Mouse (Mus musculus) embryonic stem cell, embryonic (primary cell): ENCODE measurements around the gene Atp1a1.

Source experiments
- CTCF ChIA-PET, 4 experiments: fragments of 300-600 bp in 2 of 4; fragments of 350-600 bp in 2 of 4; sonication (Branson Sonifier 250); formaldehyde crosslinking; loops; one replicate each; lab custom pipeline; 2022; ENCODE audit warnings: inconsistent platforms in 2 of 4; lab: Charles Lee
- POLR2A ChIA-PET, 4 experiments: fragments of 300-600 bp in 2 of 4; fragments of 350-600 bp in 2 of 4; sonication (Branson Sonifier 250); formaldehyde crosslinking; loops; one replicate each; lab custom pipeline; 2022; ENCODE audit warnings: antibody characterized with exemption in 4 of 4, inconsistent platforms in 1 of 4; lab: Charles Lee

The Atp1a1 gene

GRCm38 (mm10) chr3:101619017-101619416 is 14.5 kb upstream of the Atp1a1 start:
- ChIA-PET CTCF (interaction anchor here in 1 of 4 experiments (1.0 kb wide), 1 partner anchor 203 kb away, joined by 3 read pairs; no protein-coding TSS in a partner anchor), POLR2A (interaction anchor here in 3 of 4 experiments (1.6 to 3.8 kb wide), 3 partner anchors 15 kb away, joined by 4 to 14 read pairs (median 8); partner anchors contain the start of gene Atp1a1 (in 3 of the 3))

DNA sequence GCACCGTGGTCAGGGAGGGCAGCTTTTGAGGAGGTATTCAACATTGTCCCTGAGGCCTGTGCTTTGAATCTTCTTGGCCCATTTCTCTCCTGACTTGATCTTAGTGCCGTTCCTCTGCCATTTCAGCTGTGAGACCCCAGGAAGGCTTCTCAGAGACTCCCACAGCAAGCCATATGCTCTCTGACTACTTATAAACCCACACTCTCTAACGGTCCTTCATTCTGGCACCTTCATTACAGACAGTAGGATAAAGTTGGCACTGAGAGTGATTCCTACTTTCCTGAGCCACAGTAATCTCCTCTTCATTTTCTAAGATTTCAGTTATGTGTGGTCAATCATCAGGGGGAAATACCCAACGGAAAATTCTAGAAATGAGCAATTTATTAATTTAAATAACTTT is 14.0 kb upstream of the Atp1a1 start:
- ChIA-PET POLR2A (interaction anchor here in 2 of 4 experiments (1.6 to 3.8 kb wide), 2 partner anchors 14 kb away, joined by 4 to 14 read pairs; partner anchors contain the start of gene Atp1a1 (in 2 of the 2)), CTCF (no interaction called here)

GRCm38 (mm10) chr3:101617451-101617850 is 13.0 kb upstream of the Atp1a1 start:
- POLR2A ChIA-PET, result interaction anchor here in 2 of 4 experiments (1.6 to 3.8 kb wide), 2 partner anchors 13 kb away, joined by 4 to 14 read pairs; partner anchors contain the start of gene Atp1a1 (in 2 of the 2)
- CTCF ChIA-PET, result interaction anchor here in 2 of 4 experiments (0.7 kb wide), 2 partner anchors 13 to 204 kb away, joined by 3 read pairs; partner anchors contain the start of gene Atp1a1 (in 1 of the 2)

GRCm38 (mm10) chr3:101617007-101617406 is 12.5 kb upstream of the Atp1a1 start:
- CTCF ChIA-PET, result no interaction called here
- POLR2A ChIA-PET, result interaction anchor here in 1 of 4 experiments (3.8 kb wide), 1 partner anchor 13 kb away, joined by 14 read pairs; the partner anchor contains the start of gene Atp1a1

DNA sequence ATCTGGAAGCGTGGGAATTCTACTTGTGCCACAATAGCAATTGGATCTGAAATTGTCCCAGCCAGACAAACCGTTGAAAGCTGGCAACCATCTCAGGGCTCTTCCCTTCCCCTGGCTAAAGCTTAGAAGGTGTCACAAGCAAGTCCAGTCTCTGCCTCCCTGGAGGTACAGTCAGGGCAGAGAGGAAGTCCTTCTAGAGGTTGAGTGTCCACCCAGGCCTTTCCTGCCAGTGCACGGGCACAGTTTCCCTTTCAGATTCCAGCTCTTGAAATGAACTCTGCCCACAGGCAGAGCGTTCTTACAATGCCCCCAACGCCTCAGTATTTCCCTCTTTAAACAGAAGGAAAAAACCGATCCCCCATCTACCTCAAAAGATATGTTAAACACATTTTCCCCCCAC is 11.4 kb upstream of the Atp1a1 start:
- POLR2A ChIA-PET, result interaction anchor here in 2 of 4 experiments (1.0 to 3.8 kb wide), 2 partner anchors 8 to 11 kb away, joined by 3 to 14 read pairs; partner anchors contain the start of gene Atp1a1 (in 1 of the 2)
- CTCF ChIA-PET, result no interaction called here

DNA sequence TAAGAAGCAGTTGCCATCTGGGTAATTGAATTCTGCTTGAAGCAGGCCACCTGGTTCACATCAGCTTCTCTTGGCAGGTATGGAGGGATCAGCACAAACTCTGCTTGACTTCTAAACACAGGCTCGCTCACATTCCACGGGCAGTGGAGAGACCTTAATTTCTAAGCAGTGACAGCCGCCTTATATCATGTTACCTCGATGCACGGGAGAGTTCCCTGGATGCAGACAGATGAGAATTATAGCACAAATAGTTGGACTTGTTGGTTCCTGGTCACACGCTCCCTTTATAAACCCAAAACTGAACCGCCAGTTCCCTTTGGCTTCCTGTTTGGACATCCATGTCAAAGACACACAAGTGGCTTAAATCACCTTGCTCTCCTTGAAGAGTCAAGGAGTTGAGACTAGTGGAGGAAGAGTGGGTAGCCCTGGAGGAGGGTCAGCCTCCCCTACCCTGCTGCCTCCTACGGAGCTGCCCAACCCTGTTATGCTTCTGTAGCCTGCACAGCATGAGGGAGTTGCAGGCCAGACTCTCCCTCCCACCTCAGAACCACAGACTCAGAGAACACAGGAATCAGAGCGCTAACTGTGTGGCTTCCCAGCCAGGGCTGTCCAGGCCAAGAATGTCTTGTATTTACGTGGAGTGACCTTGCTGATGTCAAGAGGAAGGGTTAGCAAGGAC is 7.5 kb upstream of the Atp1a1 start:
- POLR2A ChIA-PET, result interaction anchor here in 2 of 4 experiments (0.6 to 0.9 kb wide), 3 partner anchors 8 to 1775 kb away, joined by 3 to 5 read pairs (median 3); partner anchors contain the start of gene Atp1a1 (in 1 of the 2)

DNA sequence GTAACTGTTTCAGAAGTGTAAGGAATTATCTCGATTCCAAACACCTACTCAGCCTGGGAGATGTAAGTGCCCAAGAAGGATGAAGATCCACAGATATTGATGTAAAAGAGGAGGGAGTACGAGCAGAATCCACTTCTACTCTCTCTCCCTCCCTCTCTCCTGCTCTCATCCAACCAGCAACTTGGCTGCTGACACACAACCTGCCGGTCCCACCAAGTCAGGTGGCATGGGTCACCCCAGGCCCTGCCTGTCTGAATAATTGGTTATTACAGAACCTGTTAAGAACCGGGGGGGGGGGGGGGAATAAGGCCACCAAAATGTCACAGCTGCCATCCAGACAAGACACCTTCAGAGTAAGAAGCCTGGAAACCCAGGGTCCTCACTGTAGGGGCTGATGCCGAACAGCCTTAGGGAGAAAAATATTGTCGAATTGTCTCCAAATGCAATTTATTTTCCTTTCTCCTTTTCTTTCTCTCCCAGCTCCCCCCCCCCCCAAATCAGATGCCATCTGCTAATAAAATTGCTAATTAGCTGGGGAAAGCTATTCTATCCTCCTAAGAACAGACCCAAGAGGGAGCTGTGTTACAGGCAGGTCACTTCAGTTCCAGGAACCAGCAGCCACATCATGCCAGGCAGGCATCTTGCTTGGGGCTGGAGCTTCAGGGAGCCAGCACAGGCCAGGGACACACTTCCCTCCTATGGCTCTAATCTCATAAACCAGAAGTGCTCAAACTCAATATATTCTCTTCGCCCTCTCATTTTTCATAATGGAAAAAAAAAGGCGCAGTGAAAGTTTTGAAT is 6.7 kb upstream of the Atp1a1 start:
- CTCF ChIA-PET, result interaction anchor here in 1 of 4 experiments (0.6 kb wide), 1 partner anchor 323 kb away, joined by 3 read pairs; no protein-coding TSS in a partner anchor
- POLR2A ChIA-PET, result interaction anchor here in 2 of 4 experiments (0.6 kb wide), 2 partner anchors 23 to 1775 kb away, joined by 3 to 5 read pairs; no protein-coding TSS in a partner anchor

More for the DNA sequence above, 7.5 kb upstream of the Atp1a1 start:
- CTCF ChIA-PET, result interaction anchor here in 1 of 4 experiments (0.6 kb wide), 2 partner anchors 324 to 1817 kb away, joined by 3 to 4 read pairs; no protein-coding TSS in a partner anchor

- POLR2A ChIA-PET, result interaction anchor here in 3 of 4 experiments (0.5 to 1.1 kb wide), 3 partner anchors 11 to 1598 kb away, joined by 3 to 5 read pairs (median 3); no protein-coding TSS in a partner anchor
These were observed 4.8 kb upstream of the Atp1a1 start for GRCm38 (mm10) chr3:101609302-101609701.

GRCm38 (mm10) chr3:101606861-101607455 is 2.5 kb upstream of the Atp1a1 start:
- ChIA-PET POLR2A (interaction anchor here in 2 of 4 experiments (0.5 to 1.1 kb wide), 2 partner anchors 9 to 325 kb away, joined by 3 to 6 read pairs; no protein-coding TSS in a partner anchor), CTCF (interaction anchor here in 2 of 4 experiments (0.6 to 1.0 kb wide), 2 partner anchors 188 to 199 kb away, joined by 3 to 4 read pairs; no protein-coding TSS in a partner anchor)

More at GRCm38 (mm10) chr3:101609302-101609701, 4.8 kb upstream of the Atp1a1 start:
- CTCF ChIA-PET, result no interaction called here

DNA sequence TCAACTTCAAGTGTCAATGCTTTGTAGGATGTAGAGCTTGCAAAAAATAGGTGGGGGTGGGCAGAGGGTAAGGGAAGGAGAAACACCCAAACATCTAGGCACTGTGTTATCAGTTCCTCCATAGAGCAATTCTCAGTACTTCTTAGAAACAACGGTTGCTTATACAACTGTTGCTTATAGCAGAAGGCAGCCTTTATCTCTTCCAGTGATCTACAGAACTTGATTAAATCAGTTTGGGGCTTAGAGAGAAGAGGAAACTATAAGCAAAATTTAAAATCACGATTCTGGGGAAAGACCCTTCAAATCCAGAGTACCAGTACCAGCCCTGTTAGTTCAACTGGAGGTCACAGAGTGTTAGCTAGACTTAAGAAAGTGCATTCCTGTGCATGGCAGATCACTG is 1.2 kb upstream of the Atp1a1 start:
- ChIA-PET POLR2A (interaction anchor here in 3 of 4 experiments (0.7 to 4.5 kb wide), 6 partner anchors 11 to 673 kb away, joined by 3 to 41 read pairs (median 11); no protein-coding TSS in a partner anchor), CTCF (interaction anchor here in 2 of 4 experiments (0.6 to 0.7 kb wide), 2 partner anchors 382 to 853 kb away, joined by 3 to 4 read pairs; no protein-coding TSS in a partner anchor)

GRCm38 (mm10) chr3:101605291-101605690 is 807 bp upstream of the Atp1a1 start:
- POLR2A ChIA-PET, result interaction anchor here in 3 of 4 experiments (0.6 to 4.5 kb wide), 17 partner anchors 12 to 673 kb away, joined by 3 to 41 read pairs (median 5); partner anchors contain the start of gene Ttf2 (in 1 of the 3)
- CTCF ChIA-PET, result interaction anchor here in 2 of 4 experiments (0.6 to 1.6 kb wide), 4 partner anchors 28 to 854 kb away, joined by 3 to 7 read pairs (median 4); no protein-coding TSS in a partner anchor

- POLR2A ChIA-PET, result interaction anchor here (0.5 to 4.5 kb wide), 71 partner anchors 9 to 1604 kb away, joined by 3 to 41 read pairs (median 3); partner anchors contain the start of genes Cd2 (in 1 of the 4), Csde1 (in 1 of the 4) and Ttf2 (in 1 of the 4)
- CTCF ChIA-PET, result interaction anchor here in 3 of 4 experiments (0.6 to 1.9 kb wide), 9 partner anchors 14 to 235 kb away, joined by 3 to 8 read pairs (median 3); no protein-coding TSS in a partner anchor
These were observed 579 bp downstream of the Atp1a1 start for GRCm38 (mm10) chr3:101603661-101604549.

- POLR2A ChIA-PET, result interaction anchor here (0.5 to 4.5 kb wide), 20 partner anchors 10 to 670 kb away, joined by 3 to 41 read pairs (median 4); no protein-coding TSS in a partner anchor
These were observed 1.3 kb downstream of the Atp1a1 start for GRCm38 (mm10) chr3:101603194-101603593.

GRCm38 (mm10) chr3:101602511-101603055 is 1.9 kb downstream of the Atp1a1 start:
- POLR2A ChIA-PET, result interaction anchor here in 2 of 4 experiments (0.7 to 4.5 kb wide), 6 partner anchors 9 to 209 kb away, joined by 5 to 41 read pairs (median 8); no protein-coding TSS in a partner anchor

More at GRCm38 (mm10) chr3:101603194-101603593, 1.3 kb downstream of the Atp1a1 start:
- CTCF ChIA-PET, result interaction anchor here in 1 of 4 experiments (0.8 to 1.9 kb wide), 3 partner anchors 97 to 209 kb away, joined by 3 to 8 read pairs (median 3); no protein-coding TSS in a partner anchor

DNA sequence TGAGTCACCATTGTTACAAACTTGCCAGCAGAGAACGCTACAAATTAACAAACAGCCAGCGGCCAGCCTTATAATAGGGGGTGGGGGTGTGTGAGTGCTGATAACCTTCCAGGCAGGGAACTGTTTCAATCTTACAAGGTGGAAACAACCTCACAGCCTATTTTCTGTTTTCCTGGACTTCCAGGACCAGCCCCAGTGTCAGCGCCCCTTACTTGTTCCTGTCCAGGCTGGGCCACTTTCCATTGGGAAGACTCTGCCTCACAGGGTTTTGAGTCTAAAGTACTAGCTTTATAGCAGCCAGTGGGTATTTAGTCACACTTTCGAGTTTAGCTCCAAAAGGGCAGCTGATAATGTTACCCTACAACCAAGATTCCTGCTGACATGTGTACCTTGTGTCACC is 2.8 kb downstream of the Atp1a1 start:
- CTCF ChIA-PET, result interaction anchor here in 1 of 4 experiments (1.2 kb wide), 1 partner anchor 237 kb away, joined by 3 read pairs; no protein-coding TSS in a partner anchor
- POLR2A ChIA-PET, result interaction anchor here in 2 of 4 experiments (0.7 to 4.5 kb wide), 6 partner anchors 9 to 189 kb away, joined by 3 to 41 read pairs (median 5); no protein-coding TSS in a partner anchor

More at GRCm38 (mm10) chr3:101602511-101603055, 1.9 kb downstream of the Atp1a1 start:
- CTCF ChIA-PET, result no interaction called here
